Mouse (Mus musculus) lung, adult 2 months (tissue): ENCODE data around the gene Ahnak2.

Source experiments
- CTCF ChIP-seq: fragments of 200-500 bp; IDR thresholded peaks from 2 replicates; pipeline ENCODE4 v1.5.1; 2011; ENCODE audit warnings: mild to moderate bottlenecking, low read length, control low read depth; ENCODE audit not compliant: insufficient read depth
- POLR2A ChIP-seq: fragments of 200-500 bp; IDR thresholded peaks from 2 replicates; pipeline ENCODE4 v1.6.1; 2011; ENCODE audit warnings: low read depth, mild to moderate bottlenecking, control low read depth, low read length, borderline replicate concordance; ENCODE audit errors: extremely low read depth

DNA sequence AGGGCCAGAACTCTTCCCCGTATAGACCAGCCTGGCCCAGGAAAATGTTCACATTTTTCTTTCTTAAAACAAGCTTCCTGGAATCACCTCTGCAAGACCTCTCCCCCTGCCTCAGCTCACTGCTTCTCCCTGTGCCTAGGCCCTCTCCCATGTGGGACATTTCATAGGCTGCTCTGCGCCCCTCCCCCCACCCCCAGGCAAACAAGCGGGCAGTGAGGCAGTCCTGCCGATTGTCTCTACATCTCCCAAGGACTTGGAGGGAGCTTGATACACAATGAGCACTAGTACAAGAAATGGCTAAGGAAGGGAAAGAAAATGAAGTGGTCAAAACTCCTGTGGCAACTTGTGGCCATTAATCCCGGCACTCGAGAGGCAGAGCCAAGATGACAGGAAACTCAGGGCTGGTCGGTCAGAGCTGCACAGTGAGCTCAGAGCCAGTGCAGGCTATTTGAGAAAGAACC lies 8.1 kb downstream of the Ahnak2 start:
- no peak for TF ChIP-seq POLR2A
- TF ChIP-seq CTCF, result no peak
